Mouse (Mus musculus): Measurements from ENCODE around the gene Faap20.

Faap20 gene

DNA sequence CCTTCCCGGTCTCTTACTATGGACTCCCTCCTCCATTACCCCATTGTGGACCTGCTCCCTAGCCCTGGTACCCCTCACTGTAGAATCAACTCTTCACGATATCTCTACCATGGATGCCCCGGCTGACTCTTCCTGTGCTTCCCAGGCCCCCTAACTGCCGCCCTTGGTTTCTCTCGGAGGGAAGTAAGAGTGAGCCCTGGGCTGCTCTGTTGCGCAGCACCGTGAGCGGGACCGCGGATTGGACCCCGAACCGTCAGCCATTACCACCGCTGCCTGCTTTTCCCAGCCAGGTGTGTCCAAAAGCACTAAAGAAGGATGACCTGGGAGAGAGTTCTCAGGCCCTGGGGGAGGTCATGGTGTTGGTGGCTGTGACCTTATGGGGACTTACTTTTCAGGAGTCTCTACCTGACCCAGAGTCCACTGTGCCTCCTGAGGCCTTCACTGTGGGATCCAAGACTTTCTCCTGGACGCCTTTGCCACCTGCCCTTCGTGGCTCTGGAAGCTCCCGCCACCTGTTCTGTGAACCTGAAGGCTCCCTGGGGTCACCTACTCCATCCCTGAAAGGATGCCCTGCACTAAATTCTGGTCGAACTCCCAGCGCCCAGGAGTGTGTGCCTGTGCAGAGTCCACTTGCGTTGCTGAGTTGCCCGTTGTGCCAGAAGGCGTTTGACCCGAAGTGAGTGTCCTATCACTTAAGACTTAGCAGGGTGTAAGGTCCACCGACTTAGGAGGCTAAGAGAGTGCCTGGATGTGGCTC lies 937 bp downstream of the Faap20 start:
- DNase-seq: peak; percentile 9

DNA sequence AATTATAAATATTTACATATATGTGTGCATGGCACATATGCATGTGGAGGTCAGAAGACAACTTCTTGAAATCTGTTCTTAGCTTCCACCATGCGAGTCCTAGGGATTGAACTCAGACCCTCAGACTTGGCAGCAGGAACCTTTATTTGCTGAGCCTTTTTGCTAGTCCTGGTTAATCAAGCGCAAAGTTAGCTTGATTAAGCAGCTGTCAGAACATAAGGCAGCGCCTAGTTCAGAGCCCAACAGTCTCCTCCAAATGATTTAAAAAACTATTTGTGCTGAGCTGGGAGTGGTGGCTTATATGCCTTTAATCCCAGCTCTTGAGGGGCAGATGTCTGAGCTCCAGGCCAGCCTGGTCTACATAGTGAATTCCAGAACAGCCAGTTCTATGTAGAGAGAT lies 1.5 kb downstream of the Faap20 start:
- DNase-seq: peak; percentile 77

DNA sequence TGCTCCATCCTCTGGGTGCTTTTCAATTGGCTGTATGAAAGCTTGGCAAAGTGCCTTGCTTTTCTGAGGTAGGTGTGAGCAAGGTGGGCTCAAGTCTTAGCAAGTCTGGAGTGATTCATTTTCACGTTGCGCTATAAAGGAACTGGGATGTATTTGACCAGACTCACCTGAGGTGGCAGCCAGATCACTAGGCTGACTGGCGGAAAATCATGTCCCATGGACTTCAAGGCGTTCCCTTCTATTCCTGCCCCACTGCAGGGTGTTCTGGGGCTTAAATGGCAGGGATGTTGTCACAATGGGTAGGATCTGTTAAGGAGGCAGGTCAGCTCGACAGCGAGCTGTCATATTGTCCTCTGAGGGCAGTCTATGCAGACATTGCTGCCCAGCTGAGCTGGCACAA lies 2.7 kb downstream of the Faap20 start:
- DNase-seq: no peak

DNA sequence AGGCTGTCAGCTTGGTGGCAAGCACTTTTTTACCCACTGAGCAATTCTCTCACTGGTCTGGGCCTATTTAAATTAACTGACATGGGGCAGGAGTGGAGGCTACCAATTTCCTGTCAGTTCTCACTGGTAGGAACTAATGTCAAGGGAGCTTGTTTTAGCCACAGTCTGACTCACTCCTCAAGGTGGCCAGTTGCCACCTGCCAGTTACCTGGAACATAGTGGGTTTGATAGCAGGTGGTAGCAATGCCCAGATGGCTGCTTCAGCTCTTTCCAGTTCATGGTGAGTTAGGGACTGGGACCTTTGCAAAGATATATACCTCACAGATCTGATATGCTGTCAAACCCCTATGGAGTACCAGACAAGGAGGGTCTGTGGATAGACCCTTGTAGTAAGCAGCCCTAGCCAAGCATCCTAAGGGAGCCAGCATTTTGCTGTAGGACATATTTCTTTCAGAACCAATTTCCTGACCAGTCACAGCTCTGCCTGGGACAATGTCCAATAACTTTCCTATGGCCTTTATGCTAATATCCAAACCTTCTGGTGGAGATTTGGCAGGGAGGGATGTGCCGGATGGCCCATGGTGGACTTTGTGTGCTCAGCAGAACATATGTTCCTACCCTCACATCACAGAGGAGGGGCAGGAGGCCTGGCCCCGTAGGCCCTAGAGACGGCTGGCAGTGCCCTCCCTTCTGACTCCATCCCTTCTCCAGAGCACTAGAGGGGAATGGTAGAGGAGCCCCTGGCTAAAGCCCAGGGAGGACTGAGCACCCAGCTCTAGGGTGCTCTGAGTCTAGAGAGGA lies 15.1 kb downstream of the Faap20 start:
- no peak for DNase-seq

DNA sequence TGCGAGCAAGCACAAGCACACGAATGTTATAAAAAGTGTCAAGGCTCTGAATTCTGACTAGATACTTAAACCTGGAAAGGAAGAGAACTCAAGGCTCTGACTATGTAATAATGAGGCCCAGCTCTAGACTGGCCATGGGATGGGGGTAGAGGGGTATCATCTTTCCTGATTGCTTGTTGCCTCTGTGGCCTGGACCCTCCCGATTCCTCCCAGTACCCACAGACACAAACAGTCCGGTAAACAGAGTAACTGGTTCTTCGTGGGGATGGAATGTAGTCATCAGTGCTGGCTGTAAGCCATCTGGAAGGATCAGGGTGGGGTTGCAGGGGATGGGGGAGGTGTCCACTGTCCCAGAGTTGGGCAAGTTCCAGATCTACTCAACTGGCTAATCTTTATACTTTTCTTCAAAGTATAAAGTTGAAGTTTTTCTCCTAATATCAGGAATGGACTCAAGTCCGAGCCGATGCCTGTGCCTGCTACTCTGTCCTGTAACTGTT lies 17.5 kb downstream of the Faap20 start:
- no peak for DNase-seq

DNA sequence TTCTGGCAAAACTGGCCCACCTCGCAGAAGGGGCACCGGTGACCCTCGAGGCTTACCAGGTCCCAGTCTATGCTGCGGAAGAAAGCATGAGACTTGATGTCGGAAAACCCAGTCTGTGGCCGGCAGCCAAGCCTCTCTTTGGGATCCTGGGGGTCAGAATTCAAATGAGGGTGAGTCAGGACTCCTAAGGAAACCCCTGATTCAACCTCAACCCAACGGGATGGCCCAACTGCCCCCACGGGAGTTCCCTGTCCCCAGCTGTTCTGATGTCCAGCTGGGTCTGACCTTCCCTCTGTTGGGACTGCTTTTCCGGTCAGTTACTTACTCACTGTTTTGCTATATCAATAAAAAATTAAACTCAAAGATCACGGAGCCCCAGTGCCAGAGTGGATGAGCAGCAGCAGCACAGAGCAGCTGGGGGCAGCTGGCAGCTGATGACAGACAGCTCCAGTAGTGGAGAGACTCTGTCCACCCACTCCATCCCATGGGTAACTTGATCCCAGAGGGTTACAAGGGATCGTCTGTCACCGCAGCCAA lies 18.1 kb downstream of the Faap20 start:
- DNase-seq: no peak

DNA sequence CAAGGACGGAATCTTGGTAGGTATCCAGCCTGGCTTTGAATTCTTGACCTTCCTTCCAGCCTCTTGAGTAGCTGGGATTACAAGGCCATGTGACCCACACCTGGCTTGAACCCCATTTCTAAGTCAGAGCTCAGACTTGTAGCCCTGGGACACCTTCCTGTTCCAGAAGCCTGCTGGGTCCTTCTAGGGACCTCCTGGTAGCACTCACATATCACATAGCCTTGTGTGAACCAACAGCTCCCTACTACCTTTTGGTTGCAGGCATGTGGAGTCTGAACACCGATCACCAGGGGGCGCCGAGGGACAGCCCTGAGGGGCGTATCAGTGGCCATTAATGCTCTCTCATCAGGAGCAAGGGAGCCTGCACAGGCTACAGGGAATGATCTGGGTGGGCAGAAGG lies 18.8 kb downstream of the Faap20 start:
- peak; percentile 53 for DNase-seq

DNA sequence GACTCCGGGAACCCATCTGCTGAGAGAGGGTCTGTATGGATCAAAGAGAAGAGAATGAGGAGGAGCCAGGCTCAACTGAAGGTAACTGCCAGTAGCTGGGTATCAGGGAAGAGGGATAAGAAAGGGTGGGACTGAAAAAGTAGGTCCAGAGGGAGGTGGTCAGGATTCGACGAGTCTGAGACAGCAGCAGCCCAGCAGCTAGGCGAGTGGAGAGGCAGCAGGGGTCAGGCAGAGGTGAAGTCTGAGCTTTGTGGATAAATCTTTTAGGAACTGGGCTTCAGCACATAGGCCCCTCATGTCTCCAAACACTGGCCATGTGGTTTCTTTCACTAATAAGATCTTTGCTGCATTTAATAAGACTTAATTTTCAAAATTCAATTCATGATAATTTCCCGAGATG lies 24.8 kb downstream of the Faap20 start:
- DNase-seq: no peak

DNA sequence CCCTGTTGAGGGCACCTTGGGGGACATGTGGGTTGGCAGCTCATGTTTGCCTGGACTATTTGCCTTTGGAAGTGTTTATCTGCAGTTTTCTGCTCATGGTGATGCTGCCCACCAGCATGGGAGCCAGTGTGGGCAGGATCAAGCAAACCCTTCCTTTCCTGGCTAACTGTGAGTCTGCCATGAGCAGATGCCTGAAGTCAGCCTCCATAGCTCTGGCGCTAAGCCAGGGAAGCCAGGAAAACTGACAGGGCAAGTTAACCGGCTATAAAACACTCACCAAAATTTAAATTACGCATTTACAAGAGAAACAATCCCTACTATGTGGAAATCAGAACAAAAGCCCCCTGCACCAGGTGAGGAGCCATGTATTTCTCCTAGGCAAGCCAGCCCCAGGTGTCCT lies 25.2 kb downstream of the Faap20 start:
- no peak for DNase-seq

DNA sequence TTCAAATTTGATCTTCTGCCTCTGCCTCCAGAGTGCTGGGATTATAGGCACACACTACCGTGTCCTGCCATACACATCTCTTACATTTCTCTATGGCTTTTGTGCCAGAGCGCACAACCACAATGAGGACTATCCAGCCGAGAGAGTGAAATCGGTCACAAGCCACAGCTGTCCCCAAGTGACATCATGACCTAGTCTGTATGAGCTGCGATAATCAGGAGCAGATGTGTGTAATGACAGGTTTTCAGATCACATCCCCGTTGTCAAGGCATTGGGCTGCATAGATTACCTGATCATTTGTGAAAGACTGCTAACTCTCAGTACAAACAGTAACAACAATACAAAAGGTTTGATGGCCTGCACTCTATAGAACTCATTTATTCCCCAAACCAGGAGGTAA lies 28.4 kb downstream of the Faap20 start:
- DNase-seq: peak; percentile 64

DNA sequence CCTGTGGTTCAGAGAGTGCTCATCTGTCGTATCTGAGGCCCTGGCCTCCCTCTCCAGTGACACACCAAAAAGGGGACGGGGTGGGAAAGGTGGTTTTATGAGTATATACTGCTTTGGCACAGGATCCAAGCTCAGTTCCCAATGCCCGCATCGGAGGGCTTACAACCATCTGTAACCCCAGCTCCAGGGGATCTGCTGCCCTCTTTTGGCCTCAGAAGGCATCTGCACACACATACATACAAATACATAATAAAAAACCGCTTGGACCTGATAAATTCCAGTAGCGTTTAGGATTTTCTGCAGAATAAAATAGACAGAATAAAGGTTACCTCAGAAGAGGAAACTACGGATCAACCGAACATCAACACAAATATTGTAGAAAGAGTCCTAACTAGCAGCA lies 29.5 kb downstream of the Faap20 start:
- DNase-seq: peak; percentile 43

DNA sequence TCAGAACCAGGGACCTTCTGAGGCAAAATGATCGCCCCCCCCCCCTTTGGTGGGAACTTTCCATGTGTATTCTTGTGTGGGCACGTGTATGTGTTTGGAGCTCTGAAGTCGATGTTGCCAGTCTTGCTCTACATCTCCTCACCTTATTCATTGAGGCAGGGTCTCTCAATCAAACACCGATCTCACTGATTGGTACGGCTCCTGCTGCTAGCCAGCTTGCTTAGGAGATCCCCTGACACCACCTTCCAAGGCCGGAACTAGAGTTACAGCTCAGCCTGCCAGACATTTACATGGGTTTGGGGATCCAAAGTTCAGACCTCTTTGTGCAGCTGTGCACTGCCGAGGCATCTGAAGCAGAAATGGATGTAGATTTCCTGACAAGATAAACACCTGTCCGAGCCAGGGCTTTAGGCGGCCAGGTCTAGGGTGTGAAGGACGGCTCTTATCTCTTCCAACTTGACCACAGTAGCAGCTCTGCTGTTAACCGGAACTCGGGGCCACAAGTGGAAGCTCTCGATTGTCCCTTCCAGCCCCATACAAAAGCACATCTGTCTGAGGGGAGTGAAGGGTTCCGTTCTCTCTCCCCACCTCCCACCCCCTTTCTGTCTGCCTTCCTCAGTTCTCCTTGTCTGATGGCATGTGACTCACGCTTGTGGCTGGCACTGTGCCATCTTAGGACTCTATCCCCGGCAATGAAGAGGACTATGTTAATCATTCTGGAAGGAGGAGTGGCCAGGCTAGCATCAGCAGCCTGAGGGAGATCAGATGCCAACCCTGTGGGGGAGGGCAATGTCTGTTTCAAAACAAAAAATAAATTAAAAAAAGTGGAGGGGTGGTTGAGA lies 30.5 kb downstream of the Faap20 start:
- DNase-seq: peak; percentile 63

DNA sequence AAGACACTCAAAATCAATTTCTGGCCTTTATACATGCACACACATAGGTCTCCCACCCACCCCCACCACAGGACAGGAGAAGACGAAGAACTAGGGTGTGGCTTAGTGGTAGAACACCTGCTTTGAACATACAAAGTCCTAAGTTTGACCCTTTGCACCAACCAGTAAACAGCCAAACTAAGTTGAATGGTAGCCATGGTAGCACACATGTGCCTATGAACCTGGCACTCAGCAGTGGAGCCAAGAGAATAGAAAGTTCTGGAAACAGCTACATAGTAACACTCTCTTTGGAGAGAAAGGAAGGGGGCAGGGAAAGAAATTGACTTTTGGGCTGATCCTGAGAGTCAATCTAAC lies 31.1 kb downstream of the Faap20 start:
- DNase-seq: no peak

DNA sequence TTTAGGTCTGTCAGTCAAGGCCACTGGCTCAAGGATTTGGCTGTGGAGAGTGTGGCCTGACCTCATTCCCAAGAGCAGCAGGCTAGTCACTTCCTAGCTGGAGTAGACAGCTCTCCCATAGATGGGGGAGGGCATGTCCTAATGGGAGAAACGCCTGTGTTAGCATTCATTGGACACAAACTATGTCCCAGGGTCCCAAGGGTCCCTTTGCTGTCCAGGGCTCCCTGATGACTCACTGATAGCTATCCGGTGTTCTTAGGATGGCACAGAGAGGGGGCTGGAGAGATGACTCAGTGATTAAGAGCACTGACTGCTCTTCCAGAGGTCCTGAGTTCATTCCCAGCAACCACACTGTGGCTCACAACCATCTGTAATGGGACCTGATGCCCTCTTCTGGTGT lies 31.6 kb downstream of the Faap20 start:
- no peak for DNase-seq

DNA sequence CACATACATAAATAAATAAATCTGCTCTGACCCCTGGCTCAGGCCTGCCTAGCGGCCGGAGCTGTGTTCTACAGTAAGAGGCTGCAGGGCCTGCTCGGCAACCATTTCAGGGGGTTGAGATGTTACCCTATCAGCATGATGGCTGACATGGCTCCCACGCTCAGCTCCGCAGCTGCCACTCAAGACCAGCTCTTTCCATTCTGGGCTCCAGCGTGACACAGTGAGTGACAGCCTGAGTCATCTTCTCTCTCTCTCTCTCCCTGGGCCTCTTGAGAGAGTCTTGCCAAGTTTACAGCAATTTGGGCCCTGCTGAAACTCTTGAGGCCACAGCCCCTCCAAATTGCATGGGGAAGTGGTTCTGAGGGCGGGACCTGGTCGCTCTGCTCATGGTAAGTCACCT lies 32.0 kb downstream of the Faap20 start:
- DNase-seq: no peak

DNA sequence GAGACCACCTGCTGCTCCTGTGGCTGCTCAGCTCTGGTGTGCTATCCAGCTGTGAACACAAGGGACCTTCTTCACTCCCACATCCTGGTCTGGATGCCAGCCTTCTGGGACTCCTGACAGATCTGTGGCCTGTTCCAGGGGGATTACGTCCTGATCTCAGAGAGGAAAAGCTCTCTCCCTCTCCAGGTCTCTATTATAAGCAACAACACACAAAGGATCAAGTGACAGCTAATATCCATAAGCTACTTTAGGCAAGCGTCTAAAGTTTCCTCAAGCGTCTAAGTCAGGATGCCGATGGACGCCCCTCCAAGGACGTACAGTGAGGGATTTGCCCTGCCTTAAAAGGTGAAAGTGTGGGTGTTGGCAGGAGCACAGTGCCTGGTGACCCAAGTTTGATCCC lies 32.6 kb downstream of the Faap20 start:
- DNase-seq: no peak

DNA sequence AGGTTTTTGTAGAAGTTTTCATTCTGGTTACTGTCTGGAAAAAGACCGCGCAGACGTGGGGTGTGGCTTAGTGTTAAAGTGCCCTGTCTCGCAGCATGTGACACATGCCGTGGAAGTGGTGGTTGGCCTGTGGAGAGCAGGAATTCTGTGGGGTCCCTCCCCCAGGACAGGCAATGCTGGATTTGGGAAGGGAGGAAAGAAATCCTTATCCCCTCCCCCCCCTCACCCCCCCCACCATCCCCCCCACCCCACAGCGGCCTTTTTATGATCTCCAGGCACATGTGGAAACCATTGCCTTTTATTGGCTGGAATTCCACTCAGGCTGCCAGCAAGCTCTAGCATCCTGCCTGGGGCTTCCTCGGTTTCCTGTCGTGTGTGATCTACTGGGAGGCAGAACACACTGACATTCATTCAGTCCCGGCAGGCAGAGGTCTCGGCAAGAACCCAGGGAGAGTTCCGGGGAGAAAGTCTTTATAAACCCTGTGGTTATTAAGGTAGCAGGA lies 33.5 kb downstream of the Faap20 start:
- DNase-seq: peak; percentile 34

DNA sequence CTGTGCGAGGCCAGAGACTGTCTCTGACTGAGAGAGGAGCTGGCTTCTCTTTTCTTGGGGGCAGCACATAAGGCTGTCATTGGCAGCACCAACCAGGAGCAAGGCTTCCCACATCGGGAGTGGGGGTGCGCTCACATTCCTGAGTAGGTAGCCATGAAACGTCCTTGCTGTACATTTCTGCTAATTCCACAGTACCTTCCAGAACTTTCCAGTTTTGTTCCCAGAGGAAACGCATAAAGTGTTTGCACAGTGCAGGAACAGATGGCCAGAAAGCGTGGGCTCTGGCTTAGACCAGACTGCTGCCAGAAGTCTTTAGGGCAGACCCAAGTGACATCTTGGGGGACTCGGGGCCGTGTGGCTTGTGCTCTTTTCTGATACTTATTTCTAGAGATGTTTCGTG lies 34.0 kb downstream of the Faap20 start:
- no peak for DNase-seq

DNA sequence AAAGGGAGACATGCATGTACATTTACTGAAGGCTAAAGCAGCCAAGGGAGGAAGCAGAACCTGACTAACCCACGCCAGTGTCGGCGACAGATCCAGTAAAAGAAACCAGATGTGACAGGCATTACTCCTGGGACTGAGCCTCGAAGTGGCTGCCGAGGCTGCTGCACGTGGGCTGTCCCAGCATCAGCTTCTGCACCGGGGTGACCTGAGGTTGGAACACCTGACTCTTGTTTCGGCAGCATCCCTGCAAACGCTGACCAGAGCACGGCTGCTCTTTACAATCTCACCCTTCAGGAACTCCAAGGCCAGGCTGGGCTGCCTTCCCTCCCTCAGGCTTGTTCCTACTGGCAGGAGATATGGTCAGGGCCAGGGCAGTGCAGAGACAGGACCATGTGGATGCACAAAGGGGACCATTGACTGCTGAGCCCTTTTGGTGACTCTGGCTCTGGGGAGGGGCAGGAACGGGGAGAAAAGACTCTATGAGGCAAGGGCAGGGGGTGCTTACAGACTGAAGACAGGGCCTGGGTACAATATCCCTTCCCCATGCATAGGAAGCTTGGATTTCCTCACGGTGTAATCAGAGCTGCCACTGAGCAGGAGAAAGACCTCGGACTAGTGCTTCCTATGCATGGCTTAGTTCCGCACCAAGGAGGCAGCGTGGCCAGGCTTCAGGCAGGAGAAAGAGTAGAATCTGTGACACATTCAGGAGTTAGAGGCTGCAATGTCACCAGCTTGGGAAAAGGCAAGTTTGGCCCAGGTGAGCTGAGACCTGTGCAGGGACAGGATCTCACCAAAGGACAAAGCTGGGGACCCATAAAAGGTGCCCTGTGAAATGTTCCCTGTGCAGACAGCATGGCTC lies 35.1 kb downstream of the Faap20 start:
- no peak for DNase-seq

DNA sequence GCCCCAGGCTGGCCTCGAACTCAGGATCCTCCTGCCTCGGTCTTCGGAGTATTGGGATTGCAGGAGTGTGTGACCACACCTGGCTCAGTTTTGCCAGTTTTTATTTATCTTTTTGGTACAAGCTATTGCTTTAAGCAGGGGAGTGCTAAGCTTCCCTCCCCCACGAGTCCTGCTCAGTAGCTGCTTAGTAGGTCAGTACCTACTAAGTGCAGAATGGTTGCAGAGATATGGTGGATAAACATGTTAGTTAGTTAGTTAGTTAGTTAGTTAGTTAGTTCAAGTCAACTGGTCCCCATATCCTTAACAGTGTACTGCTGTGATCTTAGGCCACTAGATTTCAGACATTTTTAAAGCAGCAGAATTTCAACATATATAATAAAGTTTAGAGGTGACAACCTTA lies 36.5 kb downstream of the Faap20 start:
- DNase-seq: no peak

DNA sequence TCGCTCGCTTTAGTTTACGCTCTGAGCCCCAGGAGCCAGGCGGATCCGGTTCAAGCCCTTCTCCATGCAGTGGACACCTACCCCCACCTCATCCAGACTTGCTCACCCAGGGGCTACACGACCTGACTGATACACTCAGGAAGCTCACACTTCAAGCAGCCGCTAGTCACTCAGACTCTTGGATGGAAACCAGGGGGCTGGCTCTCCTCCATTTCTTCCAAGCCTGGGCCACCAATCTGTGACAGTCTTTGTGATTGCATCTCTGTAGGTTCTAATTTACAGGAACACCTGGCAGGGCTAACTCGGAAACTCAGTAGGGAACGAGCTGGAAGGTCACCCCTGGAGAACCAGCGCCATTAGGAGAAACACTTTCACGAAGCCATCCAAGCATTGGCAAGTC lies 38.1 kb downstream of the Faap20 start:
- DNase-seq: no peak

DNA sequence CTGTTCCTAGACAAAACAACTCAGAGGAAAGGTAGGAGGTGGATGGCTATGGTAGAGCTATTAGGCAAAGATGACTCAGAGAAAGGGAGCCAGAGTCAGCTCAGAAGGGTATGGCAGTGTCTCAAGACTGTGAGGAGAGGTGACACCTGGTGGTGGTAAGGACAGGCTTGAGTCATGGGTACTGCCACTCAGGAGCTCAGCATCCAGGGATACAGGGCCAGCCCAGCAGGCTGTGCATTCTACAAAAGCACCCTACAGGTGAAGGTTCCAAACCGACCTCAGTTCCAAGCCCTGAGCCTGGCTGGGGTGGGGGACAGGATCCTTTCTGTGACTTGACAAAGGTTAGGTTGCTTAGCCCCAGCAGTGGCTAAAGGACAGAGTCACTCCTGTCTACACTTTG lies 39.0 kb downstream of the Faap20 start:
- DNase-seq: no peak

Measured in retina, postnatal 1 day (tissue).